In the genomic region with DNA sequence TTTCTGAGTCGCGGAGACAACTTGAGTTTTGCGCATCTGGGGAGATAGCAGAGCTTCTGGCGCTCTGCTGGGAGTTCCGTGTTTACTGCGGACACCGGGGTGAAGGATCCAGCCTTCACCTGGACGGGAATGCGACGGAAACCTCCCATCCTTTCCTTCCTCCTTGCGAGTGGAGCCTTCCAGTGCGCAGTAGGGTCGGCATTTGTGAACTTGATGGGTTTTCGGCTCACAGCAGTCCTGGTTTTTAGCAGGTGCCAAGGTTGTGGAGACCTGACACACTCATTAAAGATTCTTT, we compare ENCODE assay signal across 8 mouse cellular contexts. TPM values are rescaled to one million over a fixed set of nuclear protein-coding genes. Genes with fewer than 3 reads are reported as not detected.
DNase-seq lines count a peak whose midpoint lies in the region; ATAC-seq and TF ChIP-seq lines count a peak whose summit lies in the region.

No protein-coding gene starts in this region.

- peak overlapping the region; percentile 88 for H3K4me2 ChIP-seq in hindbrain, embryonic 15.5 days

- ATAC-seq in hindbrain, embryonic 15.5 days (ENCODE audit: low FRiP score, low read depth): no peak

- H3K4me1 ChIP-seq in spleen, adult 2 months (ENCODE audit: control insufficient read depth, insufficient read depth, insufficient read length): peaks cover 4% of the 10 kb centered on the region; the same call in 1 of the 2 replicates
- H3K4me1 ChIP-seq in hindbrain, embryonic 15.5 days (replicated peaks): peaks cover 19% of the 10 kb centered on the region

- peak overlapping the region; percentile 44; the same call in 1 of the 2 replicates for H3K4me3 ChIP-seq in spleen, adult 2 months (ENCODE audit: extremely low read depth, insufficient read depth, insufficient read length)
- peak overlapping the region; percentile 84 for H3K4me3 ChIP-seq in hindbrain, embryonic 15.5 days

- no peak for TF ChIP-seq CTCF in spleen, adult 2 months (IDR thresholded peaks at IDR 0.05; ENCODE audit: extremely low read depth, insufficient read depth, insufficient read length, insufficient replicate concordance)

- DNase-seq in adrenal gland, postnatal 25 days: peak; percentile 7
- no peak for DNase-seq in adrenal gland, postnatal 10 days
- DNase-seq in spleen, adult 2 months (ENCODE audit: low read depth in 1 of 2, low spot score in 2 of 2): no peak
- no peak for DNase-seq in spleen, adult 18-20 months
- DNase-seq in lung, postnatal 25 days (ENCODE audit: low spot score): peak; percentile 6
- no peak for DNase-seq in T-cell, adult 2 months (ENCODE audit: low spot score)
- no peak for DNase-seq in gastrocnemius, postnatal 4 days (ENCODE audit: low spot score in 2 of 2)

- H3K27ac ChIP-seq in spleen, adult 2 months (ENCODE audit: insufficient read depth, low read length): peak overlapping the region; percentile 50; the same call in 1 of the 2 replicates
- H3K27ac ChIP-seq in hindbrain, embryonic 15.5 days (replicated peaks): peak overlapping the region; percentile 95

- WGBS in spleen, adult 2 months: 2% methylated on average over 14 of the region's 14 CpGs
- WGBS in hindbrain, embryonic 15.5 days: 0% methylated on average over 14 of the region's 14 CpGs

- no peaks in the 10 kb centered on the region for H3K36me3 ChIP-seq in spleen, adult 2 months (ENCODE audit: control insufficient read depth, insufficient read depth, low read length)
- no peaks in the 10 kb centered on the region for H3K36me3 ChIP-seq in hindbrain, embryonic 15.5 days

- H3K27me3 ChIP-seq in spleen, adult 2 months (ENCODE audit: control insufficient read depth, insufficient read depth, low read length): peaks cover 12% of the 10 kb centered on the region
- H3K27me3 ChIP-seq in hindbrain, embryonic 15.5 days: no peaks in the 10 kb centered on the region

- H3K9ac ChIP-seq in hindbrain, embryonic 15.5 days: peak overlapping the region; percentile 85

- no peak for TF ChIP-seq POLR2A in spleen, adult 2 months (IDR thresholded peaks at IDR 0.05; ENCODE audit: low read depth, low read length)

- no peaks in the 10 kb centered on the region for H3K9me3 ChIP-seq in hindbrain, embryonic 15.5 days

RNA-seq across cellular contexts. Expression of gene Spats2l, which starts 1.5 kb away (rescaled TPM):
- 3.5 and 5.7 TPM in 2 replicates for total RNA-seq in adrenal gland, postnatal 25 days (2021)
- total RNA-seq in adrenal gland, postnatal 10 days (2021): 10 to 100 TPM; 10.3 to 15.9 TPM
- polyA plus RNA-seq in spleen, adult 2 months (2012; rRNA removed): 0.83 and 1.1 TPM in 2 replicates
- 79.5 and 79.6 TPM in 2 replicates for polyA plus RNA-seq in hindbrain, embryonic 15.5 days (2015; fragmentation: Nextera tagmentation; extraction: Ambion mirVana)
- total RNA-seq in gastrocnemius, postnatal 4 days (2021): 10 to 100 TPM; 72.4 to 84.7 TPM

Comparison
In these comparisons a context has a peak if more than half of its experiments do, and no peak if none do; other contexts are left out.
1. DNase-seq: peak in adrenal gland, postnatal 25 days (single experiment) and lung, postnatal 25 days (single experiment); none in adrenal gland, postnatal 10 days (single experiment), spleen, adult 2 months (0 of 2), spleen, adult 18-20 months (0 of 2), T-cell, adult 2 months (single experiment) and gastrocnemius, postnatal 4 days (0 of 2).
2. RNA of gene Spats2l, which starts 1.5 kb away (total RNA-seq): 72.4 to 84.7 TPM in gastrocnemius, postnatal 4 days; 10.3 to 15.9 TPM in adrenal gland, postnatal 10 days and 3.5 to 5.7 TPM in adrenal gland, postnatal 25 days; every median in the first group is over 4 times any median in the second.